Mouse (Mus musculus) neural tube, embryonic 14.5 days (tissue): ENCODE data around the gene Brwd3. TPM values are rescaled to one million over a fixed set of nuclear protein-coding genes. Genes with fewer than 3 reads are reported as not detected.
A peak's percentile ranks its signal among the peaks of the same experiment; 100 is the strongest.

Source experiments
- ATAC-seq: fragments of 200-750 bp; cut with Nextera tagmentation; 2 replicates; pipeline ENCODE4 v1.8.0; 2017; ENCODE audit warnings: low read depth, mild to moderate bottlenecking, moderate TSS enrichment, moderate library complexity
- H3K27ac ChIP-seq: fragments of 300-500 bp; sonication (generic); 2 replicates; pipeline ENCODE4 v1.5.1; 2014; ENCODE audit warnings: low read depth, mild to moderate bottlenecking, control low read depth, low read length, moderate library complexity, mixed read lengths
- H3K27me3 ChIP-seq: fragments of 300-500 bp; sonication (generic); 2 replicates; pipeline ENCODE4 v1.6.1; 2014; ENCODE audit warnings: low read length; ENCODE audit not compliant: control insufficient read depth, insufficient read depth
- H3K36me3 ChIP-seq: fragments of 300-500 bp; sonication (generic); 2 replicates; pipeline ENCODE4 v1.6.1; 2014; ENCODE audit warnings: low read length, mixed read lengths; ENCODE audit not compliant: control insufficient read depth, insufficient read depth
- H3K4me1 ChIP-seq: fragments of 300-500 bp; sonication (generic); 2 replicates; pipeline ENCODE4 v1.6.1; 2014; ENCODE audit warnings: low read length; ENCODE audit not compliant: control insufficient read depth, insufficient read depth
- H3K4me2 ChIP-seq: fragments of 300-500 bp; sonication (generic); 2 replicates; pipeline ENCODE4 v1.6.1; 2014; ENCODE audit warnings: mild to moderate bottlenecking, low read depth, low read length, control low read depth
- H3K4me3 ChIP-seq: fragments of 300-500 bp; sonication (generic); 2 replicates; pipeline ENCODE4 v1.5.1; 2014; ENCODE audit warnings: low read depth, low read length, control low read depth, mixed read lengths
- H3K9ac ChIP-seq: fragments of 300-500 bp; sonication (generic); replicated peaks from 2 replicates; pipeline ENCODE4 v1.6.1; 2014; ENCODE audit warnings: low read depth, mild to moderate bottlenecking, control low read depth, low read length, mixed read lengths
- H3K9me3 ChIP-seq: fragments of 300-500 bp; sonication (generic); 2 replicates; pipeline ENCODE4 v1.6.1; 2016; ENCODE audit warnings: low read length; ENCODE audit not compliant: control insufficient read depth
- WGBS: fragments of 180-500 bp; shearing (Covaris S2); extraction: QIAGEN DNeasy Blood & Tissue Kit; methylation state at CpG from one replicate; pipeline ENCODE4 v1.1.7; 2014; 5-methylcytosine and 5-hydroxymethylcytosine counted together
- polyA plus RNA-seq: library from polyadenylated mRNA; unstranded; fragments of >200 nt; fragmentation: Nextera tagmentation; extraction: Ambion mirVana; gene quantifications from 2 replicates; pipeline ENCODE4 v1.2.1, GENCODE M21; 2014

The Brwd3 gene
- polyA plus RNA-seq: 3.3 and 4.8 TPM in 2 replicates

DNA sequence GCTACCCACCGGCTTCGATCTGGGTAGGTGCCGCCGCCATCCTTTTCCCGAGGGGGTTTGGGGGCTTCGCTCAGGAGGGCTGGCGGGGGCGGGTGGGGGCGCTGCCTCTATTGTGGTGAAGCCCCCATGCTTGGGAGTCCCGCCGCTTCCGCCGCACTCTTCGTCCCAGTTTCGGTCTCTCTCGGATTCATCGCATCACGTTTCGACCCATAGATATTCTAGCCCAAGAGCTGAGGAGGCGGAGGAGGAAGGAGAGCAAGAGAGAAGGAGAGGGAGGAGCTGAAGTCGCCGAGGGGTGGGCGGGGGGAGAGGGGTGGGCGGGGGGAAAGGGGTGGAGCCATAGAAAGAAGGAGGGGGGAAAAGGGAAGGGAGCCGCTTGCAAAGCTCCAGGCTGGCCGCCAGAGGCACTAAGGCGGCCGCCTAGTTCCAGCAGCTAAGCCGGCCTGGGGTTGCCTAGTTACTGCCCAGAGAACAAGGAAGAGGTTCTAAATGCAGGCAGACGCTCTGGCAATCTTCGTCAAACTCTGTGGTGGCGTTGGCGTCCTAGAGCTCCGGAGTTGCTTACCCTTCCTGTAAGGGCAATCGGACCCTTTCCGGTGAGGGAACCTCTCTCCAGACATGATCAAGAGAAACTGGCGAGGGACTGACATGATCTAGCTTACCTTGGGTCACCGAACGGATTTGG is at the start of gene Brwd3:
Brwd3 (minus strand) TSS at position 283 of the 685 bp plus-strand sequence.
- Histone ChIP-seq H3K27me3 (no peaks in the 10 kb centered on the region), H3K9ac (peak within 1 kb of the TSS; percentile 59), H3K9me3 (no peaks in the 10 kb centered on the region), H3K36me3 (no peaks in the 10 kb centered on the region), H3K4me1 (no peaks in the 10 kb centered on the region), H3K4me2 (peak within 1 kb of the TSS; percentile 45), H3K4me3 (peak within 1 kb of the TSS; percentile 49), H3K27ac (peak within 1 kb of the TSS; percentile 80)
- WGBS: 17% methylated on average over 31 of the region's 39 CpGs
- peak; percentile 97 for ATAC-seq

GRCm38 (mm10) chrX:108862632-108863031 is 28.5 kb upstream of the Brwd3 start:
- Histone ChIP-seq H3K9me3 (no peaks in the 10 kb centered on the region), H3K4me1 (no peaks in the 10 kb centered on the region), H3K27me3 (no peaks in the 10 kb centered on the region), H3K4me2 (no peak overlapping the region), H3K4me3 (no peak overlapping the region), H3K9ac (no peak overlapping the region), H3K36me3 (no peaks in the 10 kb centered on the region), H3K27ac (no peak overlapping the region)
- WGBS: 77% methylated on average over 4 of the region's 4 CpGs
- ATAC-seq: no peak

DNA sequence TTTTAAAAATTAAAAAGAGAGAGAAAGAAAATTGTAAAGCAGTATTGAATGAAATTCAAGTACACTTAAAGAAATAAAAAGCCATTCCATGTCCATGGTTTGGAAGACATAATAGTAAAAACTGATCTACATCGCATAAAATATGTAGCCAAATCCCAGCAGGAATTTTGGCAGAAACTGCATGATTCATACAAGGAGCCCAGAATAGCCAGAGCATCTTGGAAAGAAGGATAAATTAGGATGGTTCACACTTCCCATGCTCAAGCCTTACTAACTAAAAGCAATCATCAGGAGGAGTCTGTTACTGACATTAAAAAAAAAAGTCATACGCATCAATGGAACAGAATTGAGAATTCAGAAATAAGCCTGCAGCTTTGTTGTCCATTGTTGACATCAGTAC is 8.5 kb upstream of the Brwd3 start:
- Histone ChIP-seq H3K36me3 (no peaks in the 10 kb centered on the region), H3K27ac (no peak overlapping the region), H3K4me2 (no peak overlapping the region), H3K4me1 (no peaks in the 10 kb centered on the region), H3K9me3 (no peaks in the 10 kb centered on the region), H3K4me3 (no peak overlapping the region), H3K9ac (no peak overlapping the region), H3K27me3 (no peaks in the 10 kb centered on the region)
- 92% methylated on average over 2 of the region's 2 CpGs for WGBS
- no peak for ATAC-seq

- Histone ChIP-seq H3K27me3 (no peaks in the 10 kb centered on the region), H3K4me3 (no peak overlapping the region), H3K4me1 (no peaks in the 10 kb centered on the region), H3K9ac (no peak overlapping the region), H3K9me3 (no peaks in the 10 kb centered on the region), H3K36me3 (no peaks in the 10 kb centered on the region), H3K4me2 (no peak overlapping the region), H3K27ac (no peak overlapping the region)
- ATAC-seq: no peak
- 93% methylated on average over 2 of the region's 2 CpGs for WGBS
Measured at GRCm38 (mm10) chrX:108836416-108836815, 2.2 kb upstream of the Brwd3 start.

DNA sequence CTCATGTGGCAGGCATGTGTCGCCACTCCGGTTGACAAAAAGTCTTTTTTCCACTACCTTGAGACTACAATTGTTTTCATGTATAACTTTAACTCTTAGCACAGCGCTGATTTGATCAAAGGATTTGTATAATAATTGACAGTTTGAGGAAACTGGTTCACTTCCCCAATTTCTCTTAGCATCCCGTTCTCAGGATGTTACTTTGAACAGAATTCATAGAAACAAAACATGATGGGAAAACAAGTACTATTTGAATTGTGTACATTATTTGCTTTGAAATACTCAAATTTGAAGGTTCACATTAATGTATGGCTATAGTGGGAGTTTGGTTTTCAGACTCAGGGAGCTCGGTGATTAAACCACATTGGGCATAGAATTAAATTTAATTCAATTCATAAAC is 1.1 kb upstream of the Brwd3 start:
- H3K9ac ChIP-seq: no peak overlapping the region
- H3K27ac ChIP-seq: no peak overlapping the region
- WGBS: 81% methylated on average over 5 of the region's 5 CpGs
- no peak overlapping the region; the same call in 1 of the 2 replicates for H3K4me3 ChIP-seq
- H3K4me1 ChIP-seq: no peaks in the 10 kb centered on the region
- no peaks in the 10 kb centered on the region for H3K36me3 ChIP-seq
- no peak for ATAC-seq
- no peaks in the 10 kb centered on the region for H3K9me3 ChIP-seq
- H3K4me2 ChIP-seq: peak overlapping the region; percentile 40; the same call in 1 of the 2 replicates
- no peaks in the 10 kb centered on the region for H3K27me3 ChIP-seq

- no peaks in the 10 kb centered on the region for H3K36me3 ChIP-seq
- WGBS: 21% methylated on average over 18 of the region's 21 CpGs
- peak overlapping the region; percentile 59 for H3K9ac ChIP-seq
- peak overlapping the region; percentile 45 for H3K4me2 ChIP-seq
- H3K27me3 ChIP-seq: no peaks in the 10 kb centered on the region
- H3K27ac ChIP-seq: peak overlapping the region; percentile 80
- H3K4me3 ChIP-seq: peak overlapping the region; percentile 49
- H3K4me1 ChIP-seq: no peaks in the 10 kb centered on the region
- H3K9me3 ChIP-seq: no peaks in the 10 kb centered on the region
- ATAC-seq: peak; percentile 33
Measured at GRCm38 (mm10) chrX:108833381-108834020, 671 bp downstream of the Brwd3 start.

DNA sequence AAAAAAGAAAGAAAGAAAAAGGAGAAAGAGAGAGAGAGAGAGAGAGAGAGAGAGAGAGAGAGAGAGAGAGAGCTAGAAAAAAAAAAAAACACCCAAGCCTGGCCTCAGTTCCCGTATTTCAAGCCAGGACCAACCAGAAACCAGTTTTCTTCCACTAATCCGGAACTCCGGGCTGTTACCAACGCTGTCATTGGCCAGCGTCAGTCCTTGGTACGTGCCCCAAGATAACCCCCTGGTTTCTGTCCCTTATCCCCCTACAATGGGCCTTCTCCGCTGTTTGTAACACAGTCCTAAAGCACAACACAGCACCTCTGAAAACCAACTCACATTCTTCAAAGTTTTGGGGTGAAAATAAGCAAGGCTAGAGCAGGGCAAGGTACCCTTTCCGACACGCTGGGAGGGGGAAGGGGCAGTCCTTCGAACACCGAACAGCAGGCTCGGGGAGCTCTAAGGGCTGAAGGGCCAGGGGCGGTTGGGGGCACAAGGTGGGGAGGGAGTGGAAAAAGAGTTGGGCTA is 1.4 kb downstream of the Brwd3 start:
- peak overlapping the region; percentile 49 for H3K4me3 ChIP-seq
- WGBS: 19% methylated on average over 13 of the region's 13 CpGs
- H3K4me2 ChIP-seq: peak overlapping the region; percentile 45
- H3K9ac ChIP-seq: peak overlapping the region; percentile 59
- no peaks in the 10 kb centered on the region for H3K27me3 ChIP-seq
- no peaks in the 10 kb centered on the region for H3K36me3 ChIP-seq
- no peaks in the 10 kb centered on the region for H3K9me3 ChIP-seq
- H3K27ac ChIP-seq: peak overlapping the region; percentile 80
- peak; percentile 83 for ATAC-seq
- no peaks in the 10 kb centered on the region for H3K4me1 ChIP-seq

DNA sequence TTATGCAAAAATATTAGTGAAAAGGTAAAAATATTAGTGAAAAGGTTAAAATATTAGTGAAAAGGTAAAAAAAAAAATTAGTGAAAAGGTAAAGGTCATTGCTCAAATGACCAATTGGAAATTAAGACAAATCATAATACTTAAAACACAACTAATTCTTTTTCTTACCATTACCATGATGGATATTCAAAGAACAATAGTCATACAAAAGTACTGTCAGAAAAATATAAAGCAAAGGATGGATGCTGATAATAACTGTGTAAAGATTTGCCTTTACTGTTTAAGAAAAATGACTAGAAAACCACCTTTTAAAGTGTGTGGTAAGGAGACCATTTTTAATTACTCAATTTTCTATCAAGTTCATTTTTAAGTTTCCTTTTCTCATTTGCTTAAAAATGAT is 2.9 kb downstream of the Brwd3 start:
- no peaks in the 10 kb centered on the region for H3K4me1 ChIP-seq
- ATAC-seq: no peak
- no peak overlapping the region for H3K27ac ChIP-seq
- no peak overlapping the region for H3K9ac ChIP-seq
- H3K9me3 ChIP-seq: no peaks in the 10 kb centered on the region
- no peak overlapping the region for H3K4me3 ChIP-seq
- no peak overlapping the region for H3K4me2 ChIP-seq
- no peaks in the 10 kb centered on the region for H3K27me3 ChIP-seq
- no peaks in the 10 kb centered on the region for H3K36me3 ChIP-seq

- Histone ChIP-seq H3K4me2 (no peak overlapping the region), H3K36me3 (no peaks in the 10 kb centered on the region), H3K27me3 (no peaks in the 10 kb centered on the region), H3K9me3 (no peaks in the 10 kb centered on the region), H3K27ac (no peak overlapping the region), H3K4me3 (no peak overlapping the region), H3K9ac (no peak overlapping the region), H3K4me1 (no peaks in the 10 kb centered on the region)
- WGBS: 68% methylated on average over 2 of the region's 2 CpGs
- ATAC-seq: no peak
Measured at GRCm38 (mm10) chrX:108828111-108828510, 6.1 kb downstream of the Brwd3 start.
